Mouse (Mus musculus): ENCODE measurements around the gene Fli1. TPM values are rescaled to one million over a fixed set of nuclear protein-coding genes. Genes with fewer than 3 reads are reported as not detected.

Gene Fli1
- polyA plus RNA-seq, 1 experiment from 2014 or later: 15.0 TPM

- Histone ChIP-seq H3K9ac (ENCODE audit: low read length) (no peak overlapping the region), H3K4me3 (ENCODE audit: low read depth, low read length) (no peak overlapping the region), H3K36me3 (ENCODE audit: control insufficient read depth, insufficient read depth, low read length) (no peaks in the 10 kb centered on the region), H3K27ac (ENCODE audit: low read depth) (peak overlapping the region; percentile 62; the same call in 1 of the 2 replicates), H3K9me3 (ENCODE audit: control insufficient read depth, low read length) (no peaks in the 10 kb centered on the region), H3K4me1 (replicated peaks; ENCODE audit: control insufficient read depth, insufficient read depth, low read length) (peaks cover 14% of the 10 kb centered on the region; the same call in 1 of the 2 replicates), H3K27me3 (replicated peaks; ENCODE audit: control insufficient read depth, insufficient read depth, low read length) (peaks cover 6% of the 10 kb centered on the region; the same call in 1 of the 2 replicates), H3K4me2 (ENCODE audit: low read length) (no peak overlapping the region)
- ATAC-seq (replicated peaks; ENCODE audit: low FRiP score, low TSS enrichment, low read depth): peak; percentile 78
- 31% methylated on average over 10 of the region's 10 CpGs for WGBS
- peak; percentile 73 for DNase-seq (ENCODE audit: low spot score)
Measured at GRCm38 (mm10) chr9:32412836-32413580, 129.7 kb downstream of the Fli1 start.

- ATAC-seq (replicated peaks; ENCODE audit: low FRiP score, low TSS enrichment, low read depth): no peak
Measured at GRCm38 (mm10) chr9:32411507-32411906, 131.2 kb downstream of the Fli1 start.

GRCm38 (mm10) chr9:32410671-32411070, 132.0 kb downstream of the Fli1 start:
- H3K36me3 ChIP-seq (ENCODE audit: control insufficient read depth, insufficient read depth, low read length): no peaks in the 10 kb centered on the region
- no peak overlapping the region for H3K4me2 ChIP-seq (ENCODE audit: low read length)
- 95% methylated on average over 5 of the region's 5 CpGs for WGBS
- no peak overlapping the region for H3K27ac ChIP-seq (ENCODE audit: low read depth)
- H3K9ac ChIP-seq (ENCODE audit: low read length): no peak overlapping the region
- H3K9me3 ChIP-seq (ENCODE audit: control insufficient read depth, low read length): no peaks in the 10 kb centered on the region
- DNase-seq (ENCODE audit: low spot score) (no peak), ATAC-seq (replicated peaks; ENCODE audit: low FRiP score, low TSS enrichment, low read depth) (no peak)
- H3K4me1 ChIP-seq (replicated peaks; ENCODE audit: control insufficient read depth, insufficient read depth, low read length): peaks cover 14% of the 10 kb centered on the region; the same call in 1 of the 2 replicates
- H3K27me3 ChIP-seq (replicated peaks; ENCODE audit: control insufficient read depth, insufficient read depth, low read length): peaks cover 14% of the 10 kb centered on the region; the same call in 1 of the 2 replicates
- no peak overlapping the region for H3K4me3 ChIP-seq (ENCODE audit: low read depth, low read length)

More at GRCm38 (mm10) chr9:32411507-32411906, 131.2 kb downstream of the Fli1 start:
- peaks cover 12% of the 10 kb centered on the region; the same call in 1 of the 2 replicates for H3K27me3 ChIP-seq (replicated peaks; ENCODE audit: control insufficient read depth, insufficient read depth, low read length)
- no peaks in the 10 kb centered on the region for H3K36me3 ChIP-seq (ENCODE audit: control insufficient read depth, insufficient read depth, low read length)
- H3K27ac ChIP-seq (ENCODE audit: low read depth): no peak overlapping the region
- H3K9me3 ChIP-seq (ENCODE audit: control insufficient read depth, low read length): no peaks in the 10 kb centered on the region
- no peak overlapping the region for H3K4me2 ChIP-seq (ENCODE audit: low read length)
- DNase-seq (ENCODE audit: low spot score): no peak
- peaks cover 14% of the 10 kb centered on the region; the same call in 1 of the 2 replicates for H3K4me1 ChIP-seq (replicated peaks; ENCODE audit: control insufficient read depth, insufficient read depth, low read length)
- WGBS: 73% methylated on average over 5 of the region's 5 CpGs
- H3K9ac ChIP-seq (ENCODE audit: low read length): no peak overlapping the region
- H3K4me3 ChIP-seq (ENCODE audit: low read depth, low read length): no peak overlapping the region

GRCm38 (mm10) chr9:32409060-32409961, 133.3 kb downstream of the Fli1 start:
- peaks cover 15% of the 10 kb centered on the region; the same call in 1 of the 2 replicates for H3K27me3 ChIP-seq (replicated peaks; ENCODE audit: control insufficient read depth, insufficient read depth, low read length)
- ATAC-seq (replicated peaks; ENCODE audit: low FRiP score, low TSS enrichment, low read depth) (no peak), DNase-seq (ENCODE audit: low spot score) (peak; percentile 65)
- H3K4me1 ChIP-seq (replicated peaks; ENCODE audit: control insufficient read depth, insufficient read depth, low read length): peaks cover 14% of the 10 kb centered on the region; the same call in 1 of the 2 replicates
- peak overlapping the region; percentile 47; the same call in 1 of the 2 replicates for H3K9ac ChIP-seq (ENCODE audit: low read length)
- H3K36me3 ChIP-seq (ENCODE audit: control insufficient read depth, insufficient read depth, low read length): no peaks in the 10 kb centered on the region
- WGBS: 4% methylated on average over 47 of the region's 47 CpGs
- H3K27ac ChIP-seq (ENCODE audit: low read depth): no peak overlapping the region
- H3K9me3 ChIP-seq (ENCODE audit: control insufficient read depth, low read length): no peaks in the 10 kb centered on the region
- peak overlapping the region; percentile 36 for H3K4me3 ChIP-seq (ENCODE audit: low read depth, low read length)
- peak overlapping the region; percentile 87 for H3K4me2 ChIP-seq (ENCODE audit: low read length)

- DNase-seq (ENCODE audit: low spot score) (no peak), ATAC-seq (replicated peaks; ENCODE audit: low FRiP score, low TSS enrichment, low read depth) (no peak)
- no peaks in the 10 kb centered on the region for H3K36me3 ChIP-seq (ENCODE audit: control insufficient read depth, insufficient read depth, low read length)
- no peak overlapping the region for H3K27ac ChIP-seq (ENCODE audit: low read depth)
- H3K9me3 ChIP-seq (ENCODE audit: control insufficient read depth, low read length): no peaks in the 10 kb centered on the region
- WGBS: 26% methylated on average over 8 of the region's 8 CpGs
- peaks cover 10% of the 10 kb centered on the region; the same call in 1 of the 2 replicates for H3K4me1 ChIP-seq (replicated peaks; ENCODE audit: control insufficient read depth, insufficient read depth, low read length)
- peak overlapping the region; percentile 87 for H3K4me2 ChIP-seq (ENCODE audit: low read length)
- H3K27me3 ChIP-seq (replicated peaks; ENCODE audit: control insufficient read depth, insufficient read depth, low read length): peaks cover 15% of the 10 kb centered on the region; the same call in 1 of the 2 replicates
- H3K9ac ChIP-seq (ENCODE audit: low read length): peak overlapping the region; percentile 47; the same call in 1 of the 2 replicates
- H3K4me3 ChIP-seq (ENCODE audit: low read depth, low read length): peak overlapping the region; percentile 36
Measured at GRCm38 (mm10) chr9:32408730-32409059, 134.0 kb downstream of the Fli1 start.

GRCm38 (mm10) chr9:32405191-32405925, 137.3 kb downstream of the Fli1 start:
- Histone ChIP-seq H3K9me3 (ENCODE audit: control insufficient read depth, low read length) (no peaks in the 10 kb centered on the region), H3K4me2 (ENCODE audit: low read length) (no peak overlapping the region), H3K4me1 (replicated peaks; ENCODE audit: control insufficient read depth, insufficient read depth, low read length) (peaks cover 5% of the 10 kb centered on the region; the same call in 1 of the 2 replicates), H3K27ac (ENCODE audit: low read depth) (no peak overlapping the region), H3K4me3 (ENCODE audit: low read depth, low read length) (no peak overlapping the region), H3K9ac (ENCODE audit: low read length) (no peak overlapping the region), H3K27me3 (replicated peaks; ENCODE audit: control insufficient read depth, insufficient read depth, low read length) (peaks cover 15% of the 10 kb centered on the region; the same call in 1 of the 2 replicates), H3K36me3 (ENCODE audit: control insufficient read depth, insufficient read depth, low read length) (no peaks in the 10 kb centered on the region)
- peak; percentile 68 for DNase-seq (ENCODE audit: low spot score)
- no peak for ATAC-seq (replicated peaks; ENCODE audit: low FRiP score, low TSS enrichment, low read depth)
- 38% methylated on average over 11 of the region's 11 CpGs for WGBS

- Histone ChIP-seq H3K27me3 (replicated peaks; ENCODE audit: control insufficient read depth, insufficient read depth, low read length) (0 out of 2 replicates have a peak, but pooled peaks cover 1% of the 10 kb centered on the region), H3K4me2 (ENCODE audit: low read length) (no peak overlapping the region), H3K9me3 (ENCODE audit: control insufficient read depth, low read length) (no peaks in the 10 kb centered on the region), H3K4me1 (replicated peaks; ENCODE audit: control insufficient read depth, insufficient read depth, low read length) (no peaks in the 10 kb centered on the region; the same call in 1 of the 2 replicates), H3K4me3 (ENCODE audit: low read depth, low read length) (no peak overlapping the region), H3K9ac (ENCODE audit: low read length) (no peak overlapping the region), H3K36me3 (ENCODE audit: control insufficient read depth, insufficient read depth, low read length) (no peaks in the 10 kb centered on the region), H3K27ac (ENCODE audit: low read depth) (no peak overlapping the region)
- ATAC-seq (replicated peaks; ENCODE audit: low FRiP score, low TSS enrichment, low read depth) (no peak), DNase-seq (ENCODE audit: low spot score) (no peak)
- WGBS: 29% methylated on average over 5 of the region's 5 CpGs
Measured at GRCm38 (mm10) chr9:32400662-32401161, 141.9 kb downstream of the Fli1 start.

- no peaks in the 10 kb centered on the region for H3K36me3 ChIP-seq (ENCODE audit: control insufficient read depth, insufficient read depth, low read length)
- no peak overlapping the region for H3K27ac ChIP-seq (ENCODE audit: low read depth)
- DNase-seq (ENCODE audit: low spot score): no peak
- H3K9me3 ChIP-seq (ENCODE audit: control insufficient read depth, low read length): no peaks in the 10 kb centered on the region
- H3K4me1 ChIP-seq (replicated peaks; ENCODE audit: control insufficient read depth, insufficient read depth, low read length): no peaks in the 10 kb centered on the region; the same call in 1 of the 2 replicates
- H3K9ac ChIP-seq (ENCODE audit: low read length): no peak overlapping the region
- ATAC-seq (replicated peaks; ENCODE audit: low FRiP score, low TSS enrichment, low read depth): no peak
- H3K4me2 ChIP-seq (ENCODE audit: low read length): no peak overlapping the region
- WGBS: 36% methylated on average over 2 of the region's 2 CpGs
- H3K4me3 ChIP-seq (ENCODE audit: low read depth, low read length): no peak overlapping the region
- no peaks in the 10 kb centered on the region for H3K27me3 ChIP-seq (replicated peaks; ENCODE audit: control insufficient read depth, insufficient read depth, low read length)
Measured at GRCm38 (mm10) chr9:32400212-32400611, 142.4 kb downstream of the Fli1 start.

All from intestine, embryonic 14.5 days (tissue).